Mouse (Mus musculus) adrenal gland, postnatal 4 days (tissue): ENCODE results near the gene Il1r1. TPM values are rescaled to one million over a fixed set of nuclear protein-coding genes. Genes with fewer than 3 reads are reported as not detected.

ENCODE experiments used
- DNase-seq, 2 experiments: peaks; one replicate each; pipeline ENCODE4 v3.0.0; 2021 to 2022; ENCODE audit warnings: low spot score in 2 of 2, mixed read lengths in 2 of 2
- total RNA-seq, 2 experiments: library from RNA; stranded (reverse); gene quantifications; 2 replicates each; pipeline ENCODE4 v1.2.3; 2021

Il1r1 gene
- total RNA-seq, 2 experiments from 2014 or later = 8.2 to 8.8 TPM

GRCm38 (mm10) chr1:40311123-40311522, 86.2 kb downstream of the Il1r1 start:
- DNase-seq = no peak

GRCm38 (mm10) chr1:40311625-40312024, 86.7 kb downstream of the Il1r1 start:
- DNase-seq = no peak

- no peak for DNase-seq
Measured at GRCm38 (mm10) chr1:40314016-40314415, 89.1 kb downstream of the Il1r1 start.

GRCm38 (mm10) chr1:40317657-40318056, 92.8 kb downstream of the Il1r1 start:
- DNase-seq = no peak

- DNase-seq = no peak
Measured at GRCm38 (mm10) chr1:40321824-40322223, 96.9 kb downstream of the Il1r1 start.

- no peak for DNase-seq
Measured at GRCm38 (mm10) chr1:40322543-40322942, 97.7 kb downstream of the Il1r1 start.

- DNase-seq = no peak
Measured at GRCm38 (mm10) chr1:40324457-40324856, 99.6 kb downstream of the Il1r1 start, which contains the start of gene Il1rl2. Gene Il1rl2 (plus strand): TSS chr1:40324610.

GRCm38 (mm10) chr1:40324955-40325702, 100.2 kb downstream of the Il1r1 start:
- no peak for DNase-seq

GRCm38 (mm10) chr1:40325711-40326327, 100.9 kb downstream of the Il1r1 start:
- DNase-seq = no peak

- no peak for DNase-seq
Measured at GRCm38 (mm10) chr1:40327604-40328003, 102.7 kb downstream of the Il1r1 start.

GRCm38 (mm10) chr1:40329526-40329925, 104.6 kb downstream of the Il1r1 start:
- no peak for DNase-seq

GRCm38 (mm10) chr1:40330181-40330580, 105.3 kb downstream of the Il1r1 start:
- DNase-seq = no peak

- no peak for DNase-seq
Measured at GRCm38 (mm10) chr1:40339346-40339745, 114.5 kb downstream of the Il1r1 start.

GRCm38 (mm10) chr1:40340102-40340501, 115.2 kb downstream of the Il1r1 start:
- no peak for DNase-seq

GRCm38 (mm10) chr1:40352158-40352903, 127.5 kb downstream of the Il1r1 start:
- no peak for DNase-seq

- no peak for DNase-seq
Measured at GRCm38 (mm10) chr1:40352904-40353286, 128.0 kb downstream of the Il1r1 start.

- DNase-seq = no peak
Measured at GRCm38 (mm10) chr1:40354665-40355064, 129.8 kb downstream of the Il1r1 start.

- DNase-seq = no peak
Measured at GRCm38 (mm10) chr1:40355431-40355843, 130.6 kb downstream of the Il1r1 start.

GRCm38 (mm10) chr1:40355904-40356521, 131.1 kb downstream of the Il1r1 start:
- no peak for DNase-seq

GRCm38 (mm10) chr1:40357921-40358320, 133.0 kb downstream of the Il1r1 start:
- no peak for DNase-seq

- DNase-seq = no peak
Measured at GRCm38 (mm10) chr1:40358351-40358750, 133.5 kb downstream of the Il1r1 start.

- DNase-seq = no peak
Measured at GRCm38 (mm10) chr1:40358771-40359181, 133.9 kb downstream of the Il1r1 start.
